Mouse (Mus musculus) frontal cortex, postnatal 36 days (tissue): ENCODE results near the gene Gm19684.
"Not testable (repeated sequence)": the region's sequence is repeated elsewhere in the genome, so short reads cannot be mapped to it uniquely, and the experiment has no call there.

ENCODE experiments used
- DNase-seq, 2 experiments: peaks; one replicate each; pipeline ENCODE4 v3.0.0; 2022; ENCODE audit warnings: low spot score in 2 of 2

The Gm19684 gene

DNA sequence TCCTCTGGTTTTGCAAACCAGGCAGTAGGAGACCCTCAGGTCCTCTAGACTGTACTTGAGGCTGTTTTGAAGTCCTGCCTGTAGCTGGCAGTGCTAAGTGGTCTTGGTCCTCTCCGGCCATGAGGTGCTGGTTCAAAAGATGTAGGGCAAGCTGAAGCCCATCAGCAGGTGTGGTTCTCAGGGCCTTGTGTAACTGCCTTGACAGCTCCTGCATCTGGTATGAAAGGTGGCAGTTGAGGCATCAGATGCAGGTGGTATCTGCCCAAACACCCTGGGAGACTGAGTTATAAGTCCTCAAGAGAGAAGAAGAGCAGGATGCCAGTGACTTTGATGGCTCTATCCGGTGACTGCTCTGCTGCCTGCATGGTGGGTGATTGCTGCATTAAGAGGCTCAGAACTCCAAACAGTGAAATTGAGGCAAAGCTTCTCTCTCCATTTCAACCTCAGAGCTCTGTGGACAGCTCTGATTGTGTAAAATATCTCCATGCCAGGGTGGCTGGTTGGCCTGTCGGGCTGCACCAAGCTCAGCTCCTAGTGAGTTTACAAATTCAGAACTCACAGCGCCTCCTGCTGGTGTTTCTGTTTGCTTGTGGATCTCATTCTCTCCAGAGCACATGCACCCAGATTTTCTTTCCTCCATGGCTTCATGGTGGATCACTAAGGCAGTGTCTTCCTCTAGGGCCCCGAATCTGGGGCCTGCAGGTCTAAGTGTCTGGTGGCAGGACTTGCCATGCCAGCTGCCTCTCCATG, 10.2 kb downstream of the Gm19684 start:
- DNase-seq, result no peak

DNA sequence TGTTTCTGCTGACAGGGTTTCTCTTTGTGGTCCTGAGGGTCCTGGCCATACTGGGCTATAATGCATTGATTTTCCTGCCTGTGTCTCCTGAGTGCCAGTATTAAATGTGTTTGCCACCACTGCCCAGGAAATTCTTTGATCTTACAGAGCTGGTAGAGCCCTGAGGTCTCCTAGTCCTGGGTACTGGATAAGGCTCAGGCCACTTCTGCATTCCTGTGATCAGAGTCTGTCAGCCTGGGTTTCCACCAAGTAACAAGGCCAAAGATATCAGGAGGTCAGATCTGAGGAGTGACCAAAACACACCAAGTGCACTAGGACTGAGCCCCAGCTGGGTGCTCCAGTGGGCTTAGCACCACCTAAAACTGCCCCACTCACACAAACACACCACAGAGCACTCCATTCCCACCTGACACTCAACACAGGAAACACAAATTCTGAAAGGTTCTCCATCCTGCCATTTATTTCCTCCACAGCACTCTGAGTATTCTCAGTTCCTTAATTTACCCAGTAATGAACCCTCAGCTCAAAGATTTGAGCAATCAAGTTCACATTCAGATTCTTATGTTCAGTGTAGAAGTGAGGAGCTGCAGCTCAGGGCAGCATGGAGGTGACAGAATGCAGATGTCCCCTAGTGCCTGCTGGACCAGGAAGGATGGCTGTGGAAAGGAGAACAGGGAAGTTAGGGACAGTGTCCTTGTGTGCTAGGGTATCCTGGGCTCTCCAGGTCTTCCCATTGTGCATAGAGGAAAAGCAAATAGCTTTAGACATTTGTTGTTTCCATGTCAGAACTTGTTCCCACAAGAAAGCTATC, 14.1 kb downstream of the Gm19684 start:
- DNase-seq, result not testable (repeated sequence)

- DNase-seq, result not testable (repeated sequence)
Measured at GRCm38 (mm10) chr17:36136299-36136848, 14.9 kb downstream of the Gm19684 start.

DNA sequence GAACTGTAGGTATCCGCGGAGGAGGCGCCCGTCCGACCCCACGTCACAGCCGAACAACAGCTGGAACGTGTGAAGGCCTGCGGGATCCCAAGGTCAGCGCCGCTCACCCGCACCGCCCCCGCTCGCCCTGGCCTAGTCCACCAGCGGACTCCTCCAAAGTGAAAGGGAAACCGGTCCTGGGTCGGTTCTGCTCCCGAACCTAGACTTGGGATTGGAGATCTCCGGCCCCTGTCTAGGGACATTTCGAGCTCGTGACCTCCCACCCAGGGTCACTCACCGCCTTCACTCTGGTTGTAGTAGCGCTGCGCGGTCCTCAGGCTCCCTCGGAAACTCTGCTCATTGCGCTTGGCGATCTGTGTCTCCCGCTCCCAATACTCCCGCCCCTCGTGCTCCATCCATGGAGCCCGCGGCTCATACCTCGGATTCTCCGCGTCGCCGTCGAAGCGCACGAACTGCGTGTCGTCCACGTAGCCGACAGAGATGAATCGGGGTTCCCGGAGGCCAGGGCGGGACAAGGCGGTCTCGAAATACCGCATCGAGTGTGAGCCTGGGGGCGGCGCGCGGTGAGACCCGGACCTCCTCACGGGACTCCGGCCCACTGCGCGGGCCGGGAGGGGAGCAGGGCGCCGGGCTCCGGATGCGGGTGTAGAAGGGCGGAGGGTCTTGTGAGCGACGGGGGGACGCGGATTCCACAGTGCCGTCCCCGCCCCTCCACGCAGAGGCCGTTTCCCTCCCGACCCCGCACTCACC, 23.8 kb downstream of the Gm19684 start:
- no peak for DNase-seq

- not testable (repeated sequence) for DNase-seq
Measured at GRCm38 (mm10) chr17:36145861-36146156, 24.3 kb downstream of the Gm19684 start.

GRCm38 (mm10) chr17:36146937-36147336, 25.5 kb downstream of the Gm19684 start:
- DNase-seq, result not testable (repeated sequence)

- DNase-seq, result not testable (repeated sequence)
Measured at GRCm38 (mm10) chr17:36148468-36148867, 27.0 kb downstream of the Gm19684 start.

DNA sequence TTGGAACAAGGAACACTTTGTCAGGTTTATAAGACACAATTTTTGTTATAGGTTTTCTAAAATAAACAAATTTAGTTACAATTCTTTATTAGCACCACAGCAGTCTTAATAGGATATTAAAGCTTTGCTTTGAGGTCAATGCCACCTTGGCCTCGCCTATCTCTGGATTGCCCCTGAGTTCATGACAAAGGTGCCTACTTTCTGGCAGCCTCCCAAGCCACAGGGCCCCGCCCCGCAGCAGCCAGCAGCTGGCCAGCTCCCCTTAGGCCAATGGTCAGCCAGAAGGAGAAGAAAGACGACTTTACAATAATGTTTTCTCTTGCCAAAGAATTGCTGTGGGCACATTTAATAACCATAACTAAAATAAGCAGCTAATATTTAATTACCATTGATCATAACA, 29.7 kb downstream of the Gm19684 start:
- DNase-seq, result not testable (repeated sequence)

DNA sequence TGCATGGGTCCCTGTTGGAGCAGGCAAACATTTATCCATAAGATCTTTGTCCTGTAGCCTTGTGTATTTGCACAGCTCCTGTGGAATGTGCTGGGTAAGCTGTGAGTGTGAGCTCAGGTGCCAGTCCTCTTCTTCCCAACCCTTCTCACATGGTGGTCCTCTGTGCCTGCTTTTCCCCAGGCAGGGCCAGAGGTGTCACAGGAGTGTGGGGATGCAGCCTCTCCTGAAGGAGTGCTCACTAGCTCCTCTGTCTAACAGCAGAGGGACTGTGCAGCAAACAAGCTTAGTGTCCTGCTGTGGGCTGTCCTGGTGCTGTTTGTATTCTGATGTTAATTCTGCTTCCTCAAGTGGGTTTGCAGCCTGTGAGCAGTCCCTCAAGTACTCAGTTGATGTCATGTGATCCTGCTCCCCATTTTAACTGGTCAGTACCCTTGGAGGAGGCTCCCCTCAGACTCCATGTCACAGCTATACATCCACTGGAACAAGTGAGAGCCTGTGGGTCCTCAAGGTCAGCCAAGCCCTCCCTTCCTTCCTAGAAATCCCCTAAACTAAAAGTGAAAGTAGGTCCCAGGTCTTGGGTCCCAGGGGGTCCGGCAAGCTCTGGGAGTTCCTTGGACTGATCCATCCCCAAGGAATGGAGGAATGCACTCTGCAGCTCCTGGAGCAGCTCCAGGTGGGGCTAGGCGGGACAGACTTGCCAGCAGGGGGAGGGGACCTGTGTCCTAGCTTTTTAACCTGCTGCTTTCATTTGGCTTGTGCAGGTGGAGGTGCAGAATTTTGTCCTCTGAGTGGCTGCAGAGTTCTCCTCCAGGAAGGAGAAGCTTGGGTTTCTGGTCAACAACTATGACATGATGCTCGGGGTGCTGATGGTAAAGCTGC, 33.0 kb downstream of the Gm19684 start:
- DNase-seq, result no peak

DNA sequence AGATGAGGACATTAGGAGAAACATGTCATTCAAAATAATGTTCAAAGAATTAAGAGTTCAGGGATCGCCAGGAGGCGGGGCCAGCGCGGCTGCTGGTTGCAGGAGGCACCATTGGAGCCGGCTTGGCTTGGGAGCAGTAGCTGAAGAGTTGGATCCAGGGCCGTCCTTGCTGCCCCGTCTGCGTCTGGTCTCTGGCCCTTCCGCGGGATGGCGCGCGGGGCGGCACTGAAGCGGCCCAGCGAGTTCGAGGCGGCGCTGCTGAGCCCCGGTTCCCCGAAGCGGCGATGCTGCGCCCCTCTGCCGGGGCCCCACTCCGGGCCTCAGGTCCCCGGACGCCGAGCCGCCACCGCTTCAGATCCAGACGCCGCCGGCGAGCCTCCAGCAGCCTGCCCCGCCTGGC, 36.3 kb downstream of the Gm19684 start:
- not testable (repeated sequence) for DNase-seq

- DNase-seq, result not testable (repeated sequence)
Measured at GRCm38 (mm10) chr17:36158264-36158663, 36.8 kb downstream of the Gm19684 start.

- DNase-seq, result no peak
Measured at GRCm38 (mm10) chr17:36161129-36162051, 39.9 kb downstream of the Gm19684 start.

DNA sequence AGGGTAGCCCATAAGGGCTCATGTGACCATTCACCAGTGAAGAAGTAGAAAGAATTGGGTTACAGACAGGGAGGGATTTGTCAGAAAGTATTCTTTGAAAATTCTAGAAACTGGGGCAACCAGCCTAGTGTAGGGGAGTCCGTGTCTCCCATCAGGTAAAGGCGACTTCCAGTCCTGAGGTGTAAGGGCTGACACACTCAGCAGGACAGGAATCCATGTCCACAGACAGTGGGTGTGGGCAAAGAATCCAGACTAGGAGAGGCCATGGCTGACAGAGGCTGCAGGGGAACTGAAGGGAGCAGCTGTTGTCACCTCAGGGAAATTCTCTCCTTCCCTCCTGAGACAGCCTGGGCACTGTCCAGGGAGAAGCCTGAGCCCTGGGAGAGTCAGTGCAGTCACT, 45.4 kb downstream of the Gm19684 start:
- not testable (repeated sequence) for DNase-seq

DNA sequence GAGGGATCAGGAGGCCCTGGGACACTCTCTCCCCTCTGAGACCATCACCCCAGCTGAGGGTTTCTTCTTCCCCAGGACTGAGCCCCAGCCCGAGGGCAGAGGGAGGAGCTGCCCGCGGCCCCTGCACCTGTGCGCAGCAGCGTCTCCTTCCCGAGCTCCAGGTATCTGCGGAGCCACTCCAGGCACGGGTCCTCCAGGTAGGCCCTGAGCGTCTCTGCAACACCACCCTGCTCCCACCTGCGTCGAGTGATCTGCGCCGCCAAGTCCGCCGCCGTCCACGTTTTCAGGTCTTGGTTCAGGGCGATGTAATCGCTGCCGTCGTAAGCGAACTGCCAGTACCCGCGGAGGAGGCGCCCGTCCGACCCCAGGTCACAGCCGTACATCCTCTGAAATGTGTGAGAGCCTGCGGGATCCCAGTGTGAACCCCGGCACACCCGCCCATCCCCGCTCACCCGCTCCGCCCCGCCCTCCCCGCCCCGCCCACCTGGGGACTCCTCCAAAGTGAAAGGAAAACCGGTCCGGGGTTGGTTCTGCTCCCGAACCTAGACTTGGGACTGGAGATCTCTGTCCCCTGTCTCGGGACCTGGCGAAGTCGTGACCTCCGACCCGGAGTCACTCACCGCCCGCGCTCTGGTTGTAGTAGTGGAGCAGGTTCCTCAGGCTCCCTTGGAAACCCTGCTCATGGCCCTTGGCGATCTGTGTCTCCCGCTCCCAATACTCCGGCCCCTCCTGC, 46.0 kb downstream of the Gm19684 start:
- DNase-seq, result no peak

DNA sequence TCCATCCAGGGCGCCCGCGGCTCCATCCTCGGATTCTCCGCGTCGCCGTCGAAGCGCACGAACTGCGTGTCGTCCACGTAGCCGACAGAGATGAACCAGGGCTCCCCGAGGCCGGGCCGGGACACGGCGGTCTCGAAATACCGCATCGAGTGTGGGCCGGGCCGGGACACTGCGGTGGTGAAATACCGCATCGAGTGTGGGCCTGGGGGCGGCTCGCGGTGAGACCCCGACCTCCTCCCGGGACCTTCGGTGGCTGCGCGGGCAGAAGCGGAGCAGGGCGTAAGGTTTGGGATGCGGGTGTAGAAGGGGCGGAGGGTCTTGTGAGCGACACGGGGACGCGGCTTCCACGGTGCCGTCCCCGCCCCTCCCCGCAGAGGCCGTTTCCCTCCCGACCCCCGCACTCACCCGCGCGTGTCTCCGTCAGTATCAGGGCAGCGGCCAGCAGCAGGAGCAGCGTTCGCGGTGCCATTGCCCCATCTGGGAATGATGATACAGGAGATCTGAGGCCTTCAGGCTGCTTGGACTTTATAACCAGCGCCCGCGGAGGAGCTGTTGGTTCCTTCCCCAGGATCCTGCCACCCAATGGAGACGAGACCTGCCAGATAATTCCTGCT, 46.7 kb downstream of the Gm19684 start, which contains the start of gene Gm8909:
TSS of gene Gm8909 (minus strand) at position 499 of the 614 bp plus-strand sequence.
- DNase-seq, result no peak

DNA sequence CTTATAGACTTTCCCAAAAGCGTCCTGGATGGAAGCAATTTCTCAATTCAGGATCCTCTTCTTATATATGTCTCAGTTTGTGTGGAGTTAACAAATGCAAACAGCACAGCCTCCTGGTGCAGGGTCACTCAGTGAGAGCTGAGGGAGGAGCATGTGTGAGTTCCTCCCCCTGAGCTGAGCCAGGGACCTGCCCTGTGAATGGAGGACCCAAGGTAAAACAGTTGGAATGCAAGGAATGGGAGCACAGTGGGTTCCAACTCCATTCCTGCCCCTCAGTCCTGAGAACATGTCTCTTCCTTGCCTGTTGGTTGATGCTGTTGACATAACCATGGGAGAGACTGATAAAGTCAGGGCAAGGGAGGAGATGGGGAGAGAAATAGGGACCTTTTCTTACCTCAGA, 47.6 kb downstream of the Gm19684 start:
- DNase-seq, result not testable (repeated sequence)

DNA sequence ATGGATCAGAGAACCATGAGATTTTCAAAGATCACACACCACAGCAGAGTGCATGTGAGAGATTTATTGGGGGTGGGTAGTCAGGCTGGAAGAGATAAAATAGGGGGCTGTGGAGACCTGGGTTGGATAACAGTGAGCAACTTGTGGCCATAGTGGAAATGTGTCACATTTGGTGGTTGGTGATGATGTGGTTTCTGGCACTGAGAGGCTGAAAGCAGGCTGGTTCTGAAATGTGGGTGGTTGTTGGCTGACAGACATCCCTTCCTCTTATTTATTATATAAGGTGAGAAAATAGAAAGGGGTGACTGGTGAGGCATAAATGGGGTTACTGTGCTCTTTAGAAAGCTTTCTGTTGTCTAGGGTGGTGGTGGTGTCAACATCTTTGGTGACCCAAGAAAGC, 48.3 kb downstream of the Gm19684 start:
- DNase-seq, result no peak

- DNase-seq, result no peak
Measured at GRCm38 (mm10) chr17:36170287-36170814, 48.9 kb downstream of the Gm19684 start.
